Mouse (Mus musculus) liver, postnatal 0 days (tissue): ENCODE results near the gene Cntfr. TPM values are rescaled to one million over a fixed set of nuclear protein-coding genes. Genes with fewer than 3 reads are reported as not detected.

Source experiments
- ATAC-seq: fragments of 200-750 bp; cut with Nextera tagmentation; 2 replicates; pipeline ENCODE4 v1.8.0; 2017; ENCODE audit warnings: mild to moderate bottlenecking, moderate library complexity
- DNase-seq: peaks from one replicate; pipeline ENCODE4 v3.0.0-alpha.2; 2016
- H3K27ac ChIP-seq: fragments of 300-500 bp; sonication (generic); 2 replicates; pipeline ENCODE4 v1.5.1; 2014; ENCODE audit warnings: antibody characterized with exemption, moderate library complexity, mild to moderate bottlenecking, low read depth
- H3K27me3 ChIP-seq: fragments of 300-500 bp; sonication (generic); 2 replicates; pipeline ENCODE4 v1.6.1; 2014; ENCODE audit warnings: low read length, control low read depth, mixed read lengths; ENCODE audit not compliant: insufficient read depth
- H3K36me3 ChIP-seq: fragments of 300-500 bp; sonication (generic); replicated peaks from 2 replicates; pipeline ENCODE4 v1.6.1; 2014; ENCODE audit warnings: mild to moderate bottlenecking, control low read depth, low read length, moderate library complexity, mixed read lengths; ENCODE audit not compliant: insufficient read depth
- H3K4me1 ChIP-seq: fragments of 300-500 bp; sonication (generic); 2 replicates; pipeline ENCODE4 v1.6.1; 2014; ENCODE audit warnings: antibody characterized with exemption, mild to moderate bottlenecking, control low read depth; ENCODE audit not compliant: insufficient read depth
- H3K4me2 ChIP-seq: fragments of 300-500 bp; sonication (generic); 2 replicates; pipeline ENCODE4 v1.6.1; 2014; ENCODE audit warnings: low read depth, mild to moderate bottlenecking, low read length, moderate library complexity, mixed read lengths
- H3K4me3 ChIP-seq: fragments of 300-500 bp; sonication (generic); 2 replicates; pipeline ENCODE4 v1.5.1; 2014; ENCODE audit warnings: low read depth, low read length
- H3K9ac ChIP-seq: fragments of 300-500 bp; sonication (generic); replicated peaks from 2 replicates; pipeline ENCODE4 v1.6.1; 2014; ENCODE audit warnings: mild to moderate bottlenecking, moderate library complexity
- H3K9me3 ChIP-seq: fragments of 300-500 bp; sonication (generic); 2 replicates; pipeline ENCODE4 v1.6.1; 2016; ENCODE audit warnings: mild to moderate bottlenecking, control low read depth, low read length, mixed read lengths
- CTCF ChIP-seq: sonication (generic); IDR thresholded peaks from 2 replicates; pipeline ENCODE4 v1.5.1; 2016; ENCODE audit warnings: antibody characterized with exemption, low read depth
- EP300 ChIP-seq: IDR thresholded peaks from 2 replicates; pipeline ENCODE4 v1.6.1; 2016; ENCODE audit warnings: antibody characterized with exemption, low read depth, mild to moderate bottlenecking
- WGBS: fragments of 180-500 bp; shearing (Covaris S2); extraction: QIAGEN DNeasy Blood & Tissue Kit; methylation state at CpG from one replicate; pipeline ENCODE4 v1.1.7; 2014; ENCODE audit not compliant: insufficient replicate concordance; 5-methylcytosine and 5-hydroxymethylcytosine counted together
- polyA plus RNA-seq: library from polyadenylated mRNA; unstranded; fragments of >200 nt; fragmentation: Nextera tagmentation; extraction: Ambion mirVana; gene quantifications from 2 replicates; pipeline ENCODE4 v1.2.1, GENCODE M21; 2015

Gene Cntfr
- polyA plus RNA-seq, 1 experiment from 2014 or later: 0.29 TPM

DNA sequence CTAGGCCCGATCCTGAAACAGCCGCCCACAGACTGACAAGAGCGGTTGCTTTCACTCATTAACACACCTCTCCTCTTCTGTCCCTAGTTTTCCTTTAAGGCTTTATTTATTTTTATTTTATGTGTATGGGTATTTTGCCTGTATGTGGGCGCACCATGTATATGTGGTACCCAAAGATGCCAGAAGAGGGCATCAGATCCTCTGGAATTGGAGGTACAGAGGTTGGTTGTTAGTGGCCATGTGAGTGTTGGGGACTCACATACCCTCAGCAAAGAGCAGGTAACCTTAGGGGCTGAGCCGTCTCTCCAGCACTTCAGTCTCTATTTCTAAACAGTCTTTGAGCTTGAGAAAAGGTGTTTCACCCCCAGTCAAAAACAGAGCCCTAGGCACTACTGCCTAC, 18.7 kb upstream of the Cntfr start:
- Histone ChIP-seq H3K27me3 (no peaks in the 10 kb centered on the region), H3K4me1 (peaks cover 15% of the 10 kb centered on the region), H3K9ac (no peak overlapping the region), H3K36me3 (peaks cover 30% of the 10 kb centered on the region), H3K4me2 (no peak overlapping the region), H3K9me3 (no peaks in the 10 kb centered on the region), H3K27ac (no peak overlapping the region), H3K4me3 (no peak overlapping the region)
- peak; percentile 67 for TF ChIP-seq CTCF
- TF ChIP-seq EP300: no peak
- DNase-seq: no peak
- ATAC-seq: no peak
- 72% methylated on average over 5 of the region's 5 CpGs for WGBS

GRCm38 (mm10) chr4:41715082-41715481, 18.2 kb upstream of the Cntfr start:
- 70% methylated on average over 8 of the region's 8 CpGs for WGBS
- DNase-seq (no peak), ATAC-seq (no peak)
- Histone ChIP-seq H3K4me1 (peaks cover 15% of the 10 kb centered on the region), H3K27me3 (no peaks in the 10 kb centered on the region), H3K27ac (no peak overlapping the region), H3K4me2 (no peak overlapping the region), H3K9me3 (no peaks in the 10 kb centered on the region), H3K36me3 (peaks cover 30% of the 10 kb centered on the region), H3K9ac (no peak overlapping the region), H3K4me3 (no peak overlapping the region)
- TF ChIP-seq EP300 (no peak), CTCF (no peak)

GRCm38 (mm10) chr4:41714276-41714675, 17.4 kb upstream of the Cntfr start:
- Histone ChIP-seq H3K9ac (no peak overlapping the region), H3K27me3 (no peaks in the 10 kb centered on the region), H3K4me2 (peak overlapping the region; percentile 96), H3K4me3 (no peak overlapping the region), H3K9me3 (no peaks in the 10 kb centered on the region), H3K27ac (no peak overlapping the region), H3K4me1 (peaks cover 15% of the 10 kb centered on the region), H3K36me3 (peaks cover 26% of the 10 kb centered on the region)
- DNase-seq (peak; percentile 60), ATAC-seq (no peak)
- WGBS: 17% methylated on average over 8 of the region's 8 CpGs
- TF ChIP-seq CTCF (peak; percentile 85), EP300 (no peak)

GRCm38 (mm10) chr4:41713197-41714067, 16.5 kb upstream of the Cntfr start, which contains the start of gene Rpp25l:
Gene Rpp25l (minus strand): TSS chr4:41713534.
- Histone ChIP-seq H3K9ac (peak within 1 kb of the TSS; percentile 83), H3K36me3 (peaks cover 17% of the 10 kb centered on the region), H3K4me2 (peak within 1 kb of the TSS; percentile 96), H3K27me3 (no peaks in the 10 kb centered on the region), H3K4me3 (peak within 1 kb of the TSS; percentile 74), H3K27ac (peak within 1 kb of the TSS; percentile 61), H3K4me1 (peaks cover 15% of the 10 kb centered on the region), H3K9me3 (no peaks in the 10 kb centered on the region)
- TF ChIP-seq CTCF: peak; percentile 34
- no peak for TF ChIP-seq EP300
- WGBS: 0% methylated on average over 61 of the region's 61 CpGs
- ATAC-seq: peak; percentile 88
- peak; percentile 93 for DNase-seq

GRCm38 (mm10) chr4:41712421-41713196, 15.7 kb upstream of the Cntfr start:
- peak; percentile 18 for ATAC-seq
- peak overlapping the region; percentile 74 for H3K4me3 ChIP-seq
- TF ChIP-seq CTCF (no peak), EP300 (no peak)
- peak overlapping the region; percentile 61 for H3K27ac ChIP-seq
- H3K9ac ChIP-seq: peak overlapping the region; percentile 83
- peaks cover 7% of the 10 kb centered on the region; the same call in 1 of the 2 replicates for H3K27me3 ChIP-seq
- peak overlapping the region; percentile 96 for H3K4me2 ChIP-seq
- peak; percentile 23 for DNase-seq
- H3K9me3 ChIP-seq: no peaks in the 10 kb centered on the region
- H3K36me3 ChIP-seq: peaks cover 9% of the 10 kb centered on the region; the same call in 1 of the 2 replicates
- peaks cover 15% of the 10 kb centered on the region for H3K4me1 ChIP-seq
- 45% methylated on average over 31 of the region's 31 CpGs for WGBS
